Mouse (Mus musculus) liver, postnatal 0 days (tissue): Measurements from ENCODE around the gene Fam169a.

ENCODE experiments used
- CTCF ChIP-seq: sonication (generic); IDR thresholded peaks from 2 replicates; pipeline ENCODE4 v1.5.1; 2016; ENCODE audit warnings: antibody characterized with exemption, low read depth
- EP300 ChIP-seq: IDR thresholded peaks from 2 replicates; pipeline ENCODE4 v1.6.1; 2016; ENCODE audit warnings: antibody characterized with exemption, low read depth, mild to moderate bottlenecking

DNA sequence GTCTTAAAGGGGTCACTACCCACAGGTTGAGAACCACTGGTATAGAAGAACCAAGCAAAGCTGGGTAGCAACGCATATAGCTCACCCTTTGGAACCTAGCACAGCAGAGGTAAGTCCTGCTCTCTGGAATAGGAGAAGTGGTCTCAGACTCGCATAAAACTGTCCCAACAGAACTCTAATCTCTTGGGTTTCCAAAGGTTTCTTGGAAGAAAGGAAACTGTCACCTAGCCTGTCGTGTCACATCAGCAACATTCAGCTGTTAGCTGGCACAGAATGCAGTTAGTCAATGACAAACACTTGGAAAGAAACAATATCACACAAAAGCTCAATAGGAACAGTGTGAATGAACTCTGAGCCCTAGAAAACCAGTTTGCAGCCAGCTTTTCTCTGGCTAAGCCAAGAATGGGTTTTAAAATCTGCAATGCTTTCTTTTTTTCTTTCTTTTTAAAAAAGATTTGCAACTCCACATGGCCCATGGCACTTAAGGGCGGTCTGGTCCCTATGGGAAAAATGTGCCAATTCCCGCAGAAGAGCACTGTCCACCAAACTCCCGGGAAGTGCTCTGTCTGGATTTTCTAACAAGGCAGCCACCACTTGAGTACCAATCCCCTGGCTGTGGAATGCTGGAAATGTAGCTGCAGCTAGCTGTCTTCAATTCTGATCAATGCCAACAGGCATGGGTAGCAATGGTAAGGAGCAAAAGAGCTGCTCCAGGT lies 113.2 kb downstream of the Fam169a start:
- no peak for TF ChIP-seq CTCF
- no peak for TF ChIP-seq EP300
